Mouse (Mus musculus): ENCODE measurements at regions not wholly inside any gene's neighbourhood (a gene's known extent, or its start where the extent isn't known, plus 50 kb on each side); places are given as distances from the start of the nearest gene placed in this dataset.

- DNase-seq (ENCODE audit: low spot score), result no peak
- Histone ChIP-seq H3K9me3 (replicated peaks; ENCODE audit: low read length) (no peaks in the 10 kb centered on the region), H3K9ac (ENCODE audit: low read depth, low read length) (no peak overlapping the region), H3K4me3 (replicated peaks; ENCODE audit: low read depth, low read length) (no peak overlapping the region), H3K27me3 (ENCODE audit: insufficient read depth, low read length) (no peaks in the 10 kb centered on the region), H3K36me3 (ENCODE audit: insufficient read depth, low read length) (no peaks in the 10 kb centered on the region), H3K4me1 (replicated peaks; ENCODE audit: insufficient read depth, low read length) (no peaks in the 10 kb centered on the region), H3K27ac (no peak overlapping the region), H3K4me2 (ENCODE audit: low read length) (no peak overlapping the region)
- no peak for TF ChIP-seq CTCF (IDR thresholded peaks at IDR 0.05; ENCODE audit: low read depth)
- ATAC-seq (replicated peaks; ENCODE audit: low FRiP score, low read depth), result no peak
- 79% methylated on average over 3 of the region's 3 CpGs for WGBS
These were observed 853.6 kb downstream of the Stpg2 start for GRCm38 (mm10) chr3:140059102-140059501.

- Histone ChIP-seq H3K4me1 (replicated peaks; ENCODE audit: insufficient read depth, low read length) (no peaks in the 10 kb centered on the region), H3K4me3 (replicated peaks; ENCODE audit: low read depth, low read length) (no peak overlapping the region), H3K9ac (ENCODE audit: low read depth, low read length) (no peak overlapping the region), H3K27me3 (ENCODE audit: insufficient read depth, low read length) (no peaks in the 10 kb centered on the region), H3K9me3 (replicated peaks; ENCODE audit: low read length) (no peaks in the 10 kb centered on the region), H3K27ac (no peak overlapping the region), H3K4me2 (ENCODE audit: low read length) (no peak overlapping the region), H3K36me3 (ENCODE audit: insufficient read depth, low read length) (no peaks in the 10 kb centered on the region)
- no peak for DNase-seq (ENCODE audit: low spot score)
- WGBS, result 78% methylated on average over 4 of the region's 4 CpGs
- TF ChIP-seq CTCF (IDR thresholded peaks at IDR 0.05; ENCODE audit: low read depth), result no peak
- ATAC-seq (replicated peaks; ENCODE audit: low FRiP score, low read depth), result no peak
These were observed 854.1 kb downstream of the Stpg2 start for GRCm38 (mm10) chr3:140059522-140060110.

- Histone ChIP-seq H3K9me3 (replicated peaks; ENCODE audit: low read length) (no peaks in the 10 kb centered on the region), H3K9ac (ENCODE audit: low read depth, low read length) (no peak overlapping the region), H3K4me1 (replicated peaks; ENCODE audit: insufficient read depth, low read length) (no peaks in the 10 kb centered on the region), H3K27me3 (ENCODE audit: insufficient read depth, low read length) (no peaks in the 10 kb centered on the region), H3K4me2 (ENCODE audit: low read length) (no peak overlapping the region), H3K4me3 (replicated peaks; ENCODE audit: low read depth, low read length) (no peak overlapping the region), H3K36me3 (ENCODE audit: insufficient read depth, low read length) (no peaks in the 10 kb centered on the region), H3K27ac (no peak overlapping the region)
- TF ChIP-seq CTCF (IDR thresholded peaks at IDR 0.05; ENCODE audit: low read depth), result no peak
- DNase-seq (ENCODE audit: low spot score) (no peak), ATAC-seq (replicated peaks; ENCODE audit: low FRiP score, low read depth) (peak; percentile 21; the same call in 1 of the 2 replicates)
- WGBS, result 90% methylated on average over 10 of the region's 10 CpGs
These were observed 856.4 kb downstream of the Stpg2 start for GRCm38 (mm10) chr3:140061769-140062381.

- no peaks in the 10 kb centered on the region for H3K36me3 ChIP-seq (ENCODE audit: insufficient read depth, low read length)
- DNase-seq (ENCODE audit: low spot score), result no peak
- H3K4me1 ChIP-seq (replicated peaks; ENCODE audit: insufficient read depth, low read length), result no peaks in the 10 kb centered on the region
- no peak for ATAC-seq (replicated peaks; ENCODE audit: low FRiP score, low read depth)
- no peaks in the 10 kb centered on the region for H3K27me3 ChIP-seq (ENCODE audit: insufficient read depth, low read length)
- no peak overlapping the region for H3K9ac ChIP-seq (ENCODE audit: low read depth, low read length)
- no peak overlapping the region for H3K4me2 ChIP-seq (ENCODE audit: low read length)
- H3K27ac ChIP-seq, result no peak overlapping the region
- WGBS, result 87% methylated on average over 5 of the region's 5 CpGs
- H3K4me3 ChIP-seq (replicated peaks; ENCODE audit: low read depth, low read length), result no peak overlapping the region
- H3K9me3 ChIP-seq (replicated peaks; ENCODE audit: low read length), result no peaks in the 10 kb centered on the region
- no peak for TF ChIP-seq CTCF (IDR thresholded peaks at IDR 0.05; ENCODE audit: low read depth)
These were observed 857.4 kb downstream of the Stpg2 start for GRCm38 (mm10) chr3:140062880-140063279.

- H3K9ac ChIP-seq (ENCODE audit: low read depth, low read length), result no peak overlapping the region
- ATAC-seq (replicated peaks; ENCODE audit: low FRiP score, low read depth) (no peak), DNase-seq (ENCODE audit: low spot score) (no peak)
- no peak overlapping the region for H3K4me2 ChIP-seq (ENCODE audit: low read length)
- H3K9me3 ChIP-seq (replicated peaks; ENCODE audit: low read length), result no peaks in the 10 kb centered on the region
- WGBS, result 83% methylated on average over 3 of the region's 3 CpGs
- no peak overlapping the region for H3K4me3 ChIP-seq (replicated peaks; ENCODE audit: low read depth, low read length)
- no peaks in the 10 kb centered on the region for H3K36me3 ChIP-seq (ENCODE audit: insufficient read depth, low read length)
- no peak overlapping the region for H3K27ac ChIP-seq
- no peaks in the 10 kb centered on the region for H3K27me3 ChIP-seq (ENCODE audit: insufficient read depth, low read length)
- no peaks in the 10 kb centered on the region for H3K4me1 ChIP-seq (replicated peaks; ENCODE audit: insufficient read depth, low read length)
- TF ChIP-seq CTCF (IDR thresholded peaks at IDR 0.05; ENCODE audit: low read depth), result no peak
These were observed 878.8 kb downstream of the Stpg2 start for GRCm38 (mm10) chr3:140084333-140084732.

- WGBS, result 87% methylated on average over 3 of the region's 3 CpGs
- no peak overlapping the region for H3K27ac ChIP-seq
- H3K36me3 ChIP-seq (ENCODE audit: insufficient read depth, low read length), result no peaks in the 10 kb centered on the region
- H3K9me3 ChIP-seq (replicated peaks; ENCODE audit: low read length), result no peaks in the 10 kb centered on the region
- no peak for DNase-seq (ENCODE audit: low spot score)
- H3K27me3 ChIP-seq (ENCODE audit: insufficient read depth, low read length), result no peaks in the 10 kb centered on the region
- TF ChIP-seq CTCF (IDR thresholded peaks at IDR 0.05; ENCODE audit: low read depth), result no peak
- no peak overlapping the region for H3K9ac ChIP-seq (ENCODE audit: low read depth, low read length)
- H3K4me3 ChIP-seq (replicated peaks; ENCODE audit: low read depth, low read length), result no peak overlapping the region
- ATAC-seq (replicated peaks; ENCODE audit: low FRiP score, low read depth), result no peak
- no peak overlapping the region for H3K4me2 ChIP-seq (ENCODE audit: low read length)
- no peaks in the 10 kb centered on the region for H3K4me1 ChIP-seq (replicated peaks; ENCODE audit: insufficient read depth, low read length)
These were observed 879.9 kb downstream of the Stpg2 start for GRCm38 (mm10) chr3:140085385-140085784.

All from kidney, postnatal 0 days (tissue).